Mouse (Mus musculus): ENCODE results near the gene Ddx27. TPM values are rescaled to one million over a fixed set of nuclear protein-coding genes. Genes with fewer than 3 reads are reported as not detected.
"Not testable (repeated sequence)": the region's sequence is repeated elsewhere in the genome, so short reads cannot be mapped to it uniquely, and the experiment has no call there.

The Ddx27 gene
- polyA plus RNA-seq, 1 experiment from 2014 or later, result 56.6 TPM

- H3K4me2 ChIP-seq, result peak overlapping the region; percentile 74
- peaks cover 36% of the 10 kb centered on the region for H3K4me1 ChIP-seq
- H3K27ac ChIP-seq, result peak overlapping the region; percentile 70
- peak overlapping the region; percentile 99 for H3K4me3 ChIP-seq (replicated peaks)
- no peaks in the 10 kb centered on the region for H3K9me3 ChIP-seq
- WGBS, result 45% methylated on average over 8 of the region's 8 CpGs
- H3K27me3 ChIP-seq, result no peaks in the 10 kb centered on the region
- ATAC-seq (ENCODE audit: low FRiP score), result peak; percentile 28; the same call in 1 of the 2 replicates
- H3K36me3 ChIP-seq (replicated peaks), result no peaks in the 10 kb centered on the region
- peak overlapping the region; percentile 94 for H3K9ac ChIP-seq
These were observed 18.5 kb upstream of the Ddx27 start for GRCm38 (mm10) chr2:166996533-166996894.

- no peak overlapping the region for H3K4me3 ChIP-seq (replicated peaks)
- no peak for ATAC-seq (ENCODE audit: low FRiP score)
- H3K27me3 ChIP-seq, result no peaks in the 10 kb centered on the region
- H3K9ac ChIP-seq, result no peak overlapping the region
- H3K4me1 ChIP-seq, result peaks cover 4% of the 10 kb centered on the region
- H3K36me3 ChIP-seq (replicated peaks), result no peaks in the 10 kb centered on the region
- no peaks in the 10 kb centered on the region for H3K9me3 ChIP-seq
- H3K27ac ChIP-seq, result no peak overlapping the region
- WGBS, result 79% methylated on average over 9 of the region's 9 CpGs
- H3K4me2 ChIP-seq, result no peak overlapping the region
These were observed 13.5 kb upstream of the Ddx27 start for GRCm38 (mm10) chr2:167001486-167001885.

- no peaks in the 10 kb centered on the region for H3K36me3 ChIP-seq (replicated peaks)
- no peak overlapping the region for H3K4me2 ChIP-seq
- H3K27me3 ChIP-seq, result peaks cover 4% of the 10 kb centered on the region; the same call in 1 of the 2 replicates
- no peak for ATAC-seq (ENCODE audit: low FRiP score)
- H3K9me3 ChIP-seq, result no peaks in the 10 kb centered on the region
- H3K27ac ChIP-seq, result no peak overlapping the region
- no peak overlapping the region for H3K4me3 ChIP-seq (replicated peaks)
- no peak overlapping the region for H3K9ac ChIP-seq
- WGBS, result 47% methylated on average over 8 of the region's 8 CpGs
- H3K4me1 ChIP-seq, result no peaks in the 10 kb centered on the region
These were observed 10.7 kb upstream of the Ddx27 start for GRCm38 (mm10) chr2:167004099-167004854.

- no peak for ATAC-seq (ENCODE audit: low FRiP score)
- 89% methylated on average over 2 of the region's 2 CpGs for WGBS
- H3K27ac ChIP-seq, result no peak overlapping the region
These were observed 8.6 kb upstream of the Ddx27 start for GRCm38 (mm10) chr2:167006355-167006754.

GRCm38 (mm10) chr2:167007001-167007491 is 7.9 kb upstream of the Ddx27 start:
- no peaks in the 10 kb centered on the region for H3K4me1 ChIP-seq

More at GRCm38 (mm10) chr2:167006355-167006754, 8.6 kb upstream of the Ddx27 start:
- Histone ChIP-seq H3K9me3 (no peaks in the 10 kb centered on the region), H3K9ac (no peak overlapping the region), H3K4me3 (replicated peaks) (no peak overlapping the region), H3K4me2 (no peak overlapping the region), H3K4me1 (no peaks in the 10 kb centered on the region), H3K36me3 (replicated peaks) (no peaks in the 10 kb centered on the region), H3K27me3 (peaks cover 6% of the 10 kb centered on the region; the same call in 1 of the 2 replicates)

DNA sequence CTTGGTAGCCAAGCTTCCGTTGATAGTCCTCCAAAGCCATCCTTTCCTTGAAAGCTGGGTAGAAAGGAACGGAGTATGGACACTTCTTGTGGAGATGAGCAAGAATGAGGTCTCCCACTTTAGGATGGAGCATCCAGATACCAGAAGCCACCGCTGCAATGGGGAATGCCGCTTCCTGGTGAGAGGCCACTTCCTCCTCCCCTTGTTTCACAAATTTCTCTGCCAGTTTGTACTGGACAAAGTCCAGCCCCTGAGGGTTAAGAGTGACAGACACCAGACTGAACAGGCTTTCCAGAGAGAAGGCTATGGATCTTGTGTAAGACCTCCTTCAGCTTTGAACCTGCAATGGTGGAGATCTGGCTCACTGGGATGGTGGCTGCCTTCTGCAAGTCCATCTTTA is 7.4 kb upstream of the Ddx27 start:
- H3K9me3 ChIP-seq; H3K4me1 ChIP-seq; H3K27ac ChIP-seq; ATAC-seq (ENCODE audit: low FRiP score); H3K9ac ChIP-seq; H3K4me2 ChIP-seq; H3K4me3 ChIP-seq (replicated peaks); H3K36me3 ChIP-seq (replicated peaks); H3K27me3 ChIP-seq: not testable (repeated sequence)
- WGBS, result 84% methylated on average over 4 of the region's 4 CpGs

More at GRCm38 (mm10) chr2:167007001-167007491, 7.9 kb upstream of the Ddx27 start:
- Histone ChIP-seq H3K27me3 (peaks cover 6% of the 10 kb centered on the region; the same call in 1 of the 2 replicates), H3K4me3 (replicated peaks) (no peak overlapping the region), H3K9ac (no peak overlapping the region), H3K4me2 (no peak overlapping the region), H3K9me3 (no peaks in the 10 kb centered on the region), H3K36me3 (replicated peaks) (no peaks in the 10 kb centered on the region), H3K27ac (no peak overlapping the region)
- WGBS, result 80% methylated on average over 13 of the region's 13 CpGs
- ATAC-seq (ENCODE audit: low FRiP score), result no peak

GRCm38 (mm10) chr2:167009483-167009882 is 5.5 kb upstream of the Ddx27 start:
- Histone ChIP-seq H3K9me3 (no peaks in the 10 kb centered on the region), H3K36me3 (replicated peaks) (no peaks in the 10 kb centered on the region), H3K27me3 (peaks cover 6% of the 10 kb centered on the region; the same call in 1 of the 2 replicates), H3K9ac (no peak overlapping the region), H3K4me1 (peaks cover under 1% of the 10 kb centered on the region; the same call in 1 of the 2 replicates), H3K27ac (no peak overlapping the region), H3K4me2 (no peak overlapping the region), H3K4me3 (replicated peaks) (no peak overlapping the region)
- WGBS, result 81% methylated on average over 4 of the region's 4 CpGs
- ATAC-seq (ENCODE audit: low FRiP score), result no peak

DNA sequence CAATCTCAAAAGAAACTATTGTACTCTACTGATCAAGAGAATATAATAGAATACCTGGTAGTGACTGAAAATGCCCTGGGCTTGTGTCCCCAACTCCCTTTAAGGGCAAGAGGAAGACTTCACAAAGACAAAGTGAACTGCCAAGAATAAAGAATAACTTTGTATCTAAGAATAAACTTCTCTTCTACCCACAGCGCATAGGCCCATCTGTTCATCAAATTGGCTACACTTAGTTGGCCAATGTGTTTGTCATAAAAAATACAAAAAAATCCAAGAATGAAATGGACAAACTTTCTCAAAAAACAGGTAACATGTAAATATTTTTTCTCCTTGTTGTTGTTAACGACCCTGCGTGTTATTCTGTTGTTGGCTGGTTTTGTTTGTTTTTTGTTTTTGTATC is 4.4 kb upstream of the Ddx27 start:
- Histone ChIP-seq H3K4me1 (peaks cover 5% of the 10 kb centered on the region), H3K9me3 (no peaks in the 10 kb centered on the region), H3K27ac (no peak overlapping the region), H3K4me2 (no peak overlapping the region), H3K36me3 (replicated peaks) (no peaks in the 10 kb centered on the region), H3K4me3 (replicated peaks) (no peak overlapping the region), H3K27me3 (peaks cover 6% of the 10 kb centered on the region; the same call in 1 of the 2 replicates), H3K9ac (no peak overlapping the region)
- WGBS, result 87% methylated on average over 3 of the region's 3 CpGs
- ATAC-seq (ENCODE audit: low FRiP score), result no peak

DNA sequence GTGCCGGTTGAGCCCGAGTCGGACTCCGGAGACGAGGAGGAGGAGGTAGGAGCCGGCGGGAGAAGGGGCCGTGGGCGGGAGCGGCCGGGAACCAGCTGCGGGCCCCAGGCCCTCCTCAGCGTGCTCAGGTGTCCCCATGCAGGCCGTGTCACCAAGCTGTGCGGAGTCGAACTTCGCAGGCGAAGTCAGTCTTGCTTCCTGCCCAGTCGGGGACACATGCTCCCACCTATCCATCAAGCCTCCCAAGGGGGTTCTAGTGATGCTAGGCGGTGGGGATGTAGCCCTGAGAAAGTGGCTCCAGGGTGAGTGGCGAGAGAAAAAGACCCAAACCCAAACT is 357 bp downstream of the Ddx27 start:
- Histone ChIP-seq H3K9me3 (no peaks in the 10 kb centered on the region), H3K27ac (peak overlapping the region; percentile 47; the same call in 1 of the 2 replicates), H3K27me3 (no peaks in the 10 kb centered on the region), H3K4me2 (peak overlapping the region; percentile 96), H3K4me3 (replicated peaks) (peak overlapping the region; percentile 88), H3K4me1 (peaks cover 20% of the 10 kb centered on the region), H3K36me3 (replicated peaks) (peaks cover 26% of the 10 kb centered on the region), H3K9ac (peak overlapping the region; percentile 77)
- under 1% methylated on average over 21 of the region's 21 CpGs for WGBS
- peak; percentile 84 for ATAC-seq (ENCODE audit: low FRiP score)

DNA sequence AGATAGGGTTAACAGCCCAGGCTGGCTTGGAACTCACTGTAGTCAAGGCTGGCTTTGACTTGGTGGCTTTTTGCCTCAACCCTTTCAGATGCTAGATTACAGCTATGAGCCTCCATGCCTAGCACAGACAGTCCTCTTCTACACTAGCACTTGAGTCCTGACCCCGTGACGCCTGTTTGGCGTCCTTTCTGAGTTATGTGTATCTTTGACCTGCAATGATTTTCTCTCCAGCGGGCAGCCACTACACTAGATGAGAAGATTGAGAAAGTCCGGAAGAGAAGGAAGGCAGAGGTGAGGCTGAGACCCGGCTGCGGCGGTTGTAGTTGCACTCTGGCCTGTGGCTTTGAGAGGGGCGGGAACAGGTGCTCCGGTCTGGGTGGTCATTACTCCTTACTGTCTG is 4.4 kb downstream of the Ddx27 start:
- 94% methylated on average over 10 of the region's 10 CpGs for WGBS
- H3K27me3 ChIP-seq, result no peaks in the 10 kb centered on the region
- H3K27ac ChIP-seq, result no peak overlapping the region
- H3K4me2 ChIP-seq, result no peak overlapping the region
- no peak for ATAC-seq (ENCODE audit: low FRiP score)
- peaks cover 20% of the 10 kb centered on the region for H3K4me1 ChIP-seq
- no peaks in the 10 kb centered on the region for H3K9me3 ChIP-seq
- peaks cover 62% of the 10 kb centered on the region for H3K36me3 ChIP-seq (replicated peaks)
- H3K9ac ChIP-seq, result no peak overlapping the region
- H3K4me3 ChIP-seq (replicated peaks), result no peak overlapping the region

DNA sequence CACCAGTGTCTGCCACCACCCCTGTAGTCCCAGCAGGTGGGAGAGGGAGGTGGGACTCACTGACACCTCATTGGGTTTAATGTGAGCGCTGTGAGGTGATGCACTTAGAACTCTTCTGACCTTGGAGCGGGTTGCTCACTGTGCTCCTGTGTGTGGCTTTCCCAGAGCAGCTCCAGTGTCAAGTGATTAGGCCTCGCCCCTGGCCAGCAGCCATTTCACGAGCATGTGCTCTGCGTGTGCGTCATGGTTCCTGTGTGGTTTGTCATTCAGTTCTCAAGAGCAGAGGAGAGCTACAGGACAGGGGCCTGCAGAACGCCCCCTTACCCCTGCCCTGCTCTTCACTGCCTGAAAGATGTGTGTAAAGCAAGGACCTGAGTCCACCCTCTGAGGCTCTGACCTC is 13.6 kb downstream of the Ddx27 start:
- ATAC-seq (ENCODE audit: low FRiP score), result no peak
- H3K9ac ChIP-seq, result no peak overlapping the region
- 96% methylated on average over 7 of the region's 7 CpGs for WGBS

DNA sequence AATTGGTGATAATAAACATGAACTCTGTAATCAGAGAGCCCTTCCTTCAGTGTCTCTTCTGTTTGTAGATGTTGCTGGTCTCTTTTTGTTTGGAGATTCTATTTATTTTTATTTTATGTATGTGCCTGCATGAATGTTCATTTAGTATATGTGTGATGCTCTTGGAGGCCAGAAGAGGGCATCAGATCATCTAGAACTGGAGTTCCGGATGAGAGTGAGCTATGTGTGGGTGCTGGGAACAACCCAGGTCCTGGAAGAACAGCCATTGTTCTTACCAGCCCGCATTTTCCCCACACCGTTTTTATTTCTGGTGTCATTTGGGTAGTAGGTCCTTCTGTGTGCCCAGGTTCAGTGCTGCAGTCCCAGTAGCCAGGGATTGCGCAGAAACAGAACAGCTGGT is 15.5 kb downstream of the Ddx27 start:
- Histone ChIP-seq H3K9ac (no peak overlapping the region), H3K27ac (no peak overlapping the region), H3K27me3 (no peaks in the 10 kb centered on the region), H3K4me3 (replicated peaks) (no peak overlapping the region), H3K36me3 (replicated peaks) (peaks cover 94% of the 10 kb centered on the region), H3K9me3 (no peaks in the 10 kb centered on the region), H3K4me2 (no peak overlapping the region), H3K4me1 (no peaks in the 10 kb centered on the region)
- WGBS, result 89% methylated on average over 4 of the region's 4 CpGs
- no peak for ATAC-seq (ENCODE audit: low FRiP score)

More for the DNA sequence above, 13.6 kb downstream of the Ddx27 start:
- Histone ChIP-seq H3K27ac (no peak overlapping the region), H3K4me1 (no peaks in the 10 kb centered on the region), H3K9me3 (no peaks in the 10 kb centered on the region), H3K27me3 (no peaks in the 10 kb centered on the region), H3K4me3 (replicated peaks) (no peak overlapping the region), H3K36me3 (replicated peaks) (peaks cover 91% of the 10 kb centered on the region), H3K4me2 (no peak overlapping the region)

GRCm38 (mm10) chr2:167037710-167038109 is 22.7 kb downstream of the Ddx27 start:
- WGBS, result 95% methylated on average over 12 of the region's 12 CpGs
- H3K36me3 ChIP-seq (replicated peaks), result peaks cover 96% of the 10 kb centered on the region
- H3K4me1 ChIP-seq, result no peaks in the 10 kb centered on the region
- no peaks in the 10 kb centered on the region for H3K27me3 ChIP-seq
- H3K9ac ChIP-seq, result no peak overlapping the region
- H3K4me2 ChIP-seq, result no peak overlapping the region
- H3K9me3 ChIP-seq, result no peaks in the 10 kb centered on the region
- H3K27ac ChIP-seq, result no peak overlapping the region
- ATAC-seq (ENCODE audit: low FRiP score), result no peak
- H3K4me3 ChIP-seq (replicated peaks), result no peak overlapping the region
